Mouse (Mus musculus): ENCODE results near the gene Duxbl2.
"Not testable (repeated sequence)": the region's sequence is repeated elsewhere in the genome, so short reads cannot be mapped to it uniquely, and the experiment has no call there.

Gene Duxbl2

GRCm38 (mm10) chr14:26118150-26118549, at the start of gene Duxbl2:
Duxbl2 (plus strand) TSS chr14:26118349.
- not testable (repeated sequence) for DNase-seq (ENCODE audit: low read depth, low spot score)

GRCm38 (mm10) chr14:26076620-26077390, 41.3 kb upstream of the Duxbl2 start:
- DNase-seq (ENCODE audit: low read depth, low spot score): not testable (repeated sequence)

- not testable (repeated sequence) for DNase-seq (ENCODE audit: low read depth, low spot score)
Measured at GRCm38 (mm10) chr14:26081216-26081615, 36.9 kb upstream of the Duxbl2 start, which contains the start of gene Cphx2. Cphx2 (plus strand) TSS chr14:26081516.

- DNase-seq (ENCODE audit: low read depth, low spot score): not testable (repeated sequence)
Measured at GRCm38 (mm10) chr14:26081997-26082396, 36.2 kb upstream of the Duxbl2 start, which contains the start of gene Cphx3. Cphx3 (plus strand) TSS chr14:26082297.

DNA sequence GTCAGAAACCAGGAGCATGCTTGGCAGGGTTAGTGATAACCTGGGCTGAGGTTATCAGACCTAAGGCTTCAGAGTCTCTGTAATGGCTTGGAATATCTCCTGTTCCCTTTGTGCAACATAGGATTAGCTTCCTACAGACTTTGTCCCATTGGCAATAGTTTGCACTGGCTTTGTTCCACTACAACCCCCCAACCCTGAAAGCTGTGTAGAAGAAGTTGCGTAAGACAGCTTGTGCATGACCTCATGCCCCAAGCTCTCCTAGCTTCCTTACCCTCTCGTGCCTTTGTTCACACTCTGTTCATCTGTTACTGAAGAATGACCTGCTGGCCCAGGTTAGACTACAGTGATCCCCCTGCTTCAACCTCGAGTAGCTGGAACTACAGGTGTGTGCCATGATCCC, 20.5 kb upstream of the Duxbl2 start:
- DNase-seq (ENCODE audit: low read depth, low spot score): not testable (repeated sequence)

DNA sequence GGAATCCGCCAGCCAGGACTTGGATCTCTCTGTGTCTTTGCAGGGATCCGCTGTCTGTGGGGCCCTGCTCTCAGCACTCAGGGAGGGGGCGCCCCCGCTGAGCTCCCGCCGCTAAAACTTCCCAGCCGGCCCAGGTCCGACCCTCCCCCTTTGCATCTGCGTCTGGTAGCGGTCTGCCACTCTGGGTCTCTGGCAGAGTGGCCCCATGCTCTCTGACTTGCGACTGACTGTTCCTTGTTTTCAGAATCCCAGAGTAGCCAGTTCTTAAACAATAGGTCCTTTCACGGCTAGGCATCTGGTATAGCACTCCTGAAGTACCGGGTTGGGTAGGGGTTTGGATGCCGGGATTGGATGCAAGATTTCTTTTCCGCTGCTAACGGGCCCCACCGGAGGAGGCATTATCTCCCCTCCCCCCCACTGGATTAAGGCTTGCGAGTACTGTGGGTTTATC, 426 bp downstream of the Duxbl2 start:
- DNase-seq (ENCODE audit: low read depth, low spot score): not testable (repeated sequence)

GRCm38 (mm10) chr14:26119095-26119494, 946 bp downstream of the Duxbl2 start:
- not testable (repeated sequence) for DNase-seq (ENCODE audit: low read depth, low spot score)

DNA sequence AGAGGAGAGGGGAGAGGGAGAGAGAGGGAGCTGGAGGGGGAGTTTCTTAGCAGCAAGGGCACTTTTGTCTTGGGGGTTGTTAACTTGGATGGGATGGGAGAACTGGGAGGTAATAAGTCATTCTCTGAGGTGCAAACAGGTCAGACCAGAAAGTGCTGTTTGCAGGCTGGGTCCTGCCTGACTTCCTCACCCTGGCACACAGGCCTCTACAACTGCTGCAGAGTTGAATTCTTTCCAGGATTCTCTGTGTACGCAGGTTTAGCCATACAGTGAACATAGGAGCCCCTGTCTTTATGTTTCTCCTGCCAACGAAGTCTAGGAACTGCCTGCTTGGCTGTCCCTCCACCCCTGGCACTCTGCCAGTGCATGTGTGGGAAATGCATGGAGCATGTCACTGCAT, 28.9 kb downstream of the Duxbl2 start:
- not testable (repeated sequence) for DNase-seq (ENCODE audit: low read depth, low spot score)

- DNase-seq (ENCODE audit: low read depth, low spot score): not testable (repeated sequence)
Measured at GRCm38 (mm10) chr14:26156032-26156431, 37.9 kb downstream of the Duxbl2 start.

DNA sequence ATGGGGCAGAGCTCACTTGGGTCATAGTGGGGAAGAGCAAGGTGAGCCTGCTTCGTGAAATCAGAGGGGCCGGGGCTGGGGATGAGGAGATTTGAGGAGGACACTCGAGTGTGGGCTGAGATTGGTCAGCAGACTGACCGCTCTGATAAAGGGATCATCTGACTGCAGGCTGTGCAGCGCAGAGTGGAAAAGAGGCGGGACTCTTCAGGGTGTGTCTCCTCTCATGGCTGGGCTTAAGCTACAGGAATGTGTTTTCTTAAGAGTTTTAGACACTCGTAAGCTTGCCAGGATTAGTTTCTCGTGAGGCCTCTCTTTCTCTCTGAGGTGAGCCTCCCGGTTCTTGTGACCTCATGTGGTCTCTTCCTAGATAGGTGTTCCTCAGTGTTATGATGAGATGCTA, 43.0 kb downstream of the Duxbl2 start:
- not testable (repeated sequence) for DNase-seq (ENCODE audit: low read depth, low spot score)

DNA sequence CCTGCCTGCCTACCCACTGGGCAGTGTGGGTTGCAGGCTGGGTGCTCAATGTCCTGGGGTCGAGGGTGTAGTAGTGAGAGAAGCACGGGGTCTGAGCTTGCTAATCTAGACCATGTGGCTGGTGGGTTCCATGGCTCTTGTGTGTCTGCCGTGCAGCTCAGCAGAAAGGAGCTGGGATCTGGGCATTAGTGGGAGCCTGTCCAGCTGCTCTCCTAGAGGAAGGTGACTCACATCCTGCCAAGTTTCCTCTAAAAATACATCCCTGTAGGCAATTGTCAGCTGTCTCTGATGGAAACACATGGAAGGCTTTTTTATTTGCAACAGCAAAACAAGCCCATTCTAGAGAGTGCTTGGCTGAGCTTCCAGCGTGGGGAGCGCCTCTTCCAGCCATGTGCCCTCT, 44.3 kb downstream of the Duxbl2 start:
- DNase-seq (ENCODE audit: low read depth, low spot score): not testable (repeated sequence)

- DNase-seq (ENCODE audit: low read depth, low spot score): not testable (repeated sequence)
Measured at GRCm38 (mm10) chr14:26165266-26165665, 47.1 kb downstream of the Duxbl2 start.

- not testable (repeated sequence) for DNase-seq (ENCODE audit: low read depth, low spot score)
Measured at GRCm38 (mm10) chr14:26173955-26174354, 55.8 kb downstream of the Duxbl2 start.

- DNase-seq (ENCODE audit: low read depth, low spot score): not testable (repeated sequence)
Measured at GRCm38 (mm10) chr14:26175028-26175427, 56.9 kb downstream of the Duxbl2 start.
